Mouse (Mus musculus): ENCODE results near the gene Plpp3.

GRCm38 (mm10) chr4:105113042-105113441, 44.1 kb upstream of the Plpp3 start:
- TF ChIP-seq CTCF (IDR thresholded peaks at IDR 0.05; ENCODE audit: extremely low read depth, insufficient read length, insufficient replicate concordance, low read depth, low read length) (no peak), POLR2A (IDR thresholded peaks at IDR 0.05; ENCODE audit: low read depth, low read length) (no peak)

All from small intestine, adult 2 months (tissue).